Mouse (Mus musculus): ENCODE measurements around the gene Dner. TPM values are rescaled to one million over a fixed set of nuclear protein-coding genes. Genes with fewer than 3 reads are reported as not detected.
"Not testable (repeated sequence)": the region's sequence is repeated elsewhere in the genome, so short reads cannot be mapped to it uniquely, and the experiment has no call there.

Gene Dner
- total RNA-seq, 2 experiments from 2014 or later, result not detected

- ATAC-seq (replicated peaks; ENCODE audit: low FRiP score, poor library complexity, severe bottlenecking), result no peak
Measured at GRCm38 (mm10) chr1:84362709-84363617, 333.1 kb downstream of the Dner start.

- ATAC-seq (replicated peaks; ENCODE audit: low FRiP score, poor library complexity, severe bottlenecking), result no peak
Measured at GRCm38 (mm10) chr1:84362209-84362608, 333.8 kb downstream of the Dner start.

- no peak for ATAC-seq (replicated peaks; ENCODE audit: low FRiP score, poor library complexity, severe bottlenecking)
Measured at GRCm38 (mm10) chr1:84361389-84361788, 334.6 kb downstream of the Dner start.

- no peak for ATAC-seq (replicated peaks; ENCODE audit: low FRiP score, poor library complexity, severe bottlenecking)
Measured at GRCm38 (mm10) chr1:84359611-84360500, 336.2 kb downstream of the Dner start.

GRCm38 (mm10) chr1:84357216-84357615 lies 338.8 kb downstream of the Dner start:
- no peak for ATAC-seq (replicated peaks; ENCODE audit: low FRiP score, poor library complexity, severe bottlenecking)

- no peak for ATAC-seq (replicated peaks; ENCODE audit: low FRiP score, poor library complexity, severe bottlenecking)
Measured at GRCm38 (mm10) chr1:84350262-84350661, 345.8 kb downstream of the Dner start.

GRCm38 (mm10) chr1:84347796-84348476 lies 348.1 kb downstream of the Dner start:
- ATAC-seq (replicated peaks; ENCODE audit: low FRiP score, poor library complexity, severe bottlenecking), result no peak

- ATAC-seq (replicated peaks; ENCODE audit: low FRiP score, poor library complexity, severe bottlenecking), result not testable (repeated sequence)
Measured at GRCm38 (mm10) chr1:84332797-84333196, 363.2 kb downstream of the Dner start.

- not testable (repeated sequence) for ATAC-seq (replicated peaks; ENCODE audit: low FRiP score, poor library complexity, severe bottlenecking)
Measured at GRCm38 (mm10) chr1:84331861-84332260, 364.2 kb downstream of the Dner start.

- no peak for ATAC-seq (replicated peaks; ENCODE audit: low FRiP score, poor library complexity, severe bottlenecking)
Measured at GRCm38 (mm10) chr1:84325309-84325708, 370.7 kb downstream of the Dner start.

GRCm38 (mm10) chr1:84321327-84321726 lies 374.7 kb downstream of the Dner start:
- ATAC-seq (replicated peaks; ENCODE audit: low FRiP score, poor library complexity, severe bottlenecking), result no peak

Other genes starting within 250 kb of the Dner start
- not detected in 2 replicates for gene Fbxo36, start 143.6 kb upstream of the Dner start, total RNA-seq (2015; ENCODE audit: low replicate concordance)
- 1.7 and 2.0 TPM in 2 replicates for gene Fbxo36, start 143.6 kb upstream of the Dner start, total RNA-seq (2017; ENCODE audit: low replicate concordance)
- 67.4 and 74.0 TPM in 2 replicates for gene Trip12, start 144.3 kb upstream of the Dner start, total RNA-seq (2015; ENCODE audit: low replicate concordance)
- gene Trip12, start 144.3 kb upstream of the Dner start, total RNA-seq (2017; ENCODE audit: low replicate concordance), result 115 and 127 TPM in 2 replicates
- gene Slc16a14, start 238.9 kb upstream of the Dner start, total RNA-seq (2015; ENCODE audit: low replicate concordance), result not detected in 2 replicates
- gene Slc16a14, start 238.9 kb upstream of the Dner start, total RNA-seq (2017; ENCODE audit: low replicate concordance), result not detected in 2 replicates

Data from erythroblast, adult 5-6 weeks (primary cell).